Mouse (Mus musculus): ENCODE results near the gene Apbb1. TPM values are rescaled to one million over a fixed set of nuclear protein-coding genes. Genes with fewer than 3 reads are reported as not detected.

Gene Apbb1
- total RNA-seq, 4 experiments from 2014 or later, result 17.3 to 30.8 (median 24.3) TPM

- DNase-seq, result no peak
Observed at GRCm38 (mm10) chr7:105516669-105517360, 64.6 kb downstream of the Apbb1 start.

- DNase-seq, result no peak
Observed at GRCm38 (mm10) chr7:105515178-105515577, 66.3 kb downstream of the Apbb1 start.

DNA sequence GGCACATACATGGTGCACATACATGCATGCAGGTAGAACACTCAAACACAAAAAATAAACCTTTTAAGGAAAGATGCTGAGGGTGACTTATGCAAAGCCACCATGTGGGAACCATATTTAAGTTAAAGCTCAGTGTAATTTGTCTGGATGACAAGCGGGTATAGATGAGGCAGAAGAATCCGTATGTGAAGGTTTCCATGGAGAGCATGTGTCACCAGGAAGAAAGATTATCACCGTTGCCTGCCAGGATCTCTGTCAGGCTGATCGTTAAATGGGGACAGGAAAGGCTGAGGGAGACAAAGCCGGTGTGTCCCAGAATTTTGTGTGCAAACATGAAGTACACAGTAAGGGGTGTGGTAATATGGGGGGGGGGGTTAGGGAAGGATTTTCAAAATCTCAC is 66.9 kb downstream of the Apbb1 start:
- no peak for DNase-seq

DNA sequence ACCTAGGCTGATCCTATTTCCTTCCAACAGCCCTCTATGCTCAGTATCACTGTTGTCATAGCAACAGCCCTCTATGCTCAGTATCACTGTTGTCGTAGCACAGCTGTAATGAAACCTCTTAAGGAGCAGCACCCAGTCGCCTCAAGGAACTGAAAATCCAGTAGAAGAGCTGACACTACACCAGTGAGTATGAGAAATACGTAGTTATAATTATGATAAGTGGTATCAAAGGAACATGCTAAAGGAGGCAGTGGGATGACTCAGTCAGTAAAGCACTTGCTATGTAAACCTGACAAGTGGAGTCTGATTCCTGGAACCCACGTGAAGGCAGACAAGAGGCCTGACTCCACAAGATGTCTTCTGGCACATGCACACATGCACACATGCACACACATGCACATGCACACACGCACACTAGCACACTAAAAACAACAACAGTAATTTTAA is 67.6 kb downstream of the Apbb1 start:
- DNase-seq, result no peak

DNA sequence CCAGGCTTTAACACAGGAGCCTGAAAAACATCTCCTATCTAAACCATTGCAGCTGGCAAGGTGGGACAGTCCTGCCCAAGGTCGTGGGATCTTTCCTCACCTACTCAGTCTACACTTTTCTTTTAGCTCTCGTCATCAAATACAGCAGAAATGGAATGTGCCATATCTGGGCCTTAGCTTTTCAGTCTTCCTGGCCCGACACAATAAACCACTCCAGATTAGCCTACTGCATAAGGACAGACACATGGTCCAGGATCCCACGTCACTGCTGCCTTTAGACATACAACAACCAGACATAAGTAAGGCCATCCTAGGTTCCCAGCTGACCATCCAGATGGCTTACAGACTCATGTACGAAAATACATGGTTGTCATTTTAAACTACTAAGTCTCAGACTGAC is 71.3 kb downstream of the Apbb1 start:
- no peak for DNase-seq

Other genes with a start within 250 kb of the Apbb1 start
- gene Olfr690, start 247.5 kb downstream of the Apbb1 start, total RNA-seq (2022), result not detected
- under 1 TPM in 1 of 4 experiments, not detected in 3; 0.15 TPM for gene Olfr691, start 239.4 kb downstream of the Apbb1 start, total RNA-seq (2022)
- not detected for gene Olfr692, start 213.4 kb downstream of the Apbb1 start, total RNA-seq (2022)
- gene Gm5901, start 206.6 kb downstream of the Apbb1 start, total RNA-seq (2022), result not detected
- gene Fam160a2, start 181.6 kb downstream of the Apbb1 start, total RNA-seq (2022), result 10 to 100 TPM; 28.5 to 34.9 (median 32.1) TPM
- gene Cnga4, start 177.1 kb downstream of the Apbb1 start, total RNA-seq (2022), result not detected
- under 1 TPM in 2 of 4 experiments, not detected in 2; 0.13 to 0.15 TPM for gene Cckbr, start 155.9 kb downstream of the Apbb1 start, total RNA-seq (2022)
- 10 to 100 TPM; 59.4 to 66.5 (median 60.9) TPM for gene Cavin3, start 99.4 kb downstream of the Apbb1 start, total RNA-seq (2022)
- 10 to 100 TPM; 47.3 to 54.3 (median 51.8) TPM for gene Smpd1, start 27.3 kb downstream of the Apbb1 start, total RNA-seq (2022)
- gene Hpx, start 18.5 kb upstream of the Apbb1 start, total RNA-seq (2022), result 1 to 10 TPM in 1 of 4 experiments, under 1 TPM in 3; 0.52 to 1.3 (median 0.72) TPM
- 10 to 100 TPM; 24.0 to 50.0 (median 38.6) TPM for gene Trim3, start 51.9 kb upstream of the Apbb1 start, total RNA-seq (2022)
- 100 to 1,000 TPM in 3 of 4 experiments, 10 to 100 TPM in 1; 73.6 to 158 (median 103) TPM for gene Timm10b, start 58.4 kb upstream of the Apbb1 start, total RNA-seq (2022)
- 10 to 100 TPM; 50.6 to 93.3 (median 68.0) TPM for gene Arfip2, start 58.8 kb upstream of the Apbb1 start, total RNA-seq (2022)
- gene Gm45799, start 58.9 kb upstream of the Apbb1 start, total RNA-seq (2022), result 10 to 100 TPM in 1 of 4 experiments, 1 to 10 TPM in 3; 6.4 to 14.4 (median 8.2) TPM
- gene Dnhd1, start 69.2 kb upstream of the Apbb1 start, total RNA-seq (2022), result 1 to 10 TPM; 3.1 to 5.1 (median 4.0) TPM
- gene Ilk, start 154.9 kb upstream of the Apbb1 start, total RNA-seq (2022), result 100 to 1,000 TPM; 127 to 155 (median 137) TPM
- 10 to 100 TPM; 18.3 to 29.6 (median 22.0) TPM for gene Rrp8, start 155.7 kb upstream of the Apbb1 start, total RNA-seq (2022)
- gene Taf10, start 162.7 kb upstream of the Apbb1 start, total RNA-seq (2022), result 100 to 1,000 TPM; 198 to 224 (median 207) TPM
- 100 to 1,000 TPM; 121 to 139 (median 132) TPM for gene Tpp1, start 170.6 kb upstream of the Apbb1 start, total RNA-seq (2022)
- gene Dchs1, start 206.0 kb upstream of the Apbb1 start, total RNA-seq (2022), result 1 to 10 TPM; 7.4 to 9.8 (median 8.7) TPM
- gene Mrpl17, start 229.4 kb upstream of the Apbb1 start, total RNA-seq (2022), result 100 to 1,000 TPM; 157 to 184 (median 171) TPM

All from adrenal gland, adult 8-10 months (tissue).